23 mouse cellular contexts compared by ENCODE assay signal in the genomic region with DNA sequence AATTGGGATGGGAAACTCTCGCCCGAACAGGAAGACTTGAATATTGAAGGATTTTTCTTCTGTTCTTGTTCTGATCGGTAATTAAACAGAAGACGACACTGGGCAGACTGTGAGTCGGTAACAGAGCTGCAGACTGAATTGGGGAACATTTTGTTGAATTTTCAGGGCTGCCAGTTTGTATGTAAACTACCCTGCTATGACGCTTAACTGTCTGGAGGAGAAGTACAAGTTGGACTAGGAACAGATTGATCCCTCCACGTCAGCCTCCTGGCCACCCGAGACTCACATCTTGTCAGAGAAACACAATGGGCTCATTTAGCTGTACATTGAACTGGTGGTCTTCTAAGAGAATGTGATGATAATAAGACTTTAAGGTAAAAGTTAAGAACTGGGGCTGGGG. TPM values are rescaled to one million over a fixed set of nuclear protein-coding genes. Genes with fewer than 3 reads are reported as not detected.
DNase-seq lines count a peak whose midpoint lies in the region; ATAC-seq and TF ChIP-seq lines count a peak whose summit lies in the region.
"Had no signal": no experiment of that assay in that cellular context is flagged by ENCODE, and none has a peak within 500 bp of the region (broad histone marks: within the 10 kb centered on the region; RNA-seq: fewer than 3 reads in every experiment).

No protein-coding gene starts in this region.

- TF ChIP-seq CTCF in spleen, adult 2 months (IDR thresholded peaks at IDR 0.05; ENCODE audit: extremely low read depth, insufficient read depth, insufficient read length, insufficient replicate concordance) = no peak
- no peak for TF ChIP-seq CTCF in small intestine, adult 2 months (IDR thresholded peaks at IDR 0.05; ENCODE audit: extremely low read depth, insufficient read length, insufficient replicate concordance, low read depth, low read length)

- ATAC-seq in megakaryocyte progenitor cell, adult 5-6 weeks (replicated peaks; ENCODE audit: poor library complexity) = no peak
- ATAC-seq: forebrain, embryonic 13.5 days; forebrain, embryonic 16.5 days had no signal

- H3K4me3 ChIP-seq in spleen, adult 2 months (ENCODE audit: extremely low read depth, insufficient read depth, insufficient read length) = no peak overlapping the region
- no peak overlapping the region for H3K4me3 ChIP-seq in small intestine, adult 2 months (ENCODE audit: low read depth, low read length)
- H3K4me3 ChIP-seq in embryonic facial prominence, embryonic 10.5 days = no peak overlapping the region
- H3K4me3 ChIP-seq: embryonic facial prominence, embryonic 13.5 days; erythroblast, embryonic 14.5 days; forebrain, embryonic 13.5 days; gastrocnemius, adult 2 months; hindbrain, embryonic 12.5 days; hindbrain, embryonic 15.5 days had no signal

- no peaks in the 10 kb centered on the region for H3K27me3 ChIP-seq in spleen, adult 2 months (ENCODE audit: control insufficient read depth, insufficient read depth, low read length)
- H3K27me3 ChIP-seq in small intestine, adult 2 months (ENCODE audit: control insufficient read depth, insufficient read depth, low read length) = no peaks in the 10 kb centered on the region
- no peaks in the 10 kb centered on the region for H3K27me3 ChIP-seq in embryonic facial prominence, embryonic 10.5 days (replicated peaks; ENCODE audit: low read depth, poor library complexity, severe bottlenecking)
- H3K27me3 ChIP-seq: embryonic facial prominence, embryonic 13.5 days; forebrain, embryonic 13.5 days; hindbrain, embryonic 12.5 days; hindbrain, embryonic 15.5 days had no signal

- H3K9me3 ChIP-seq in embryonic facial prominence, embryonic 10.5 days = no peaks in the 10 kb centered on the region
- H3K9me3 ChIP-seq: embryonic facial prominence, embryonic 13.5 days; forebrain, embryonic 13.5 days; hindbrain, embryonic 12.5 days; hindbrain, embryonic 15.5 days had no signal

- peaks cover 10% of the 10 kb centered on the region for H3K4me1 ChIP-seq in spleen, adult 2 months (ENCODE audit: control insufficient read depth, insufficient read depth, insufficient read length)
- peaks cover 15% of the 10 kb centered on the region for H3K4me1 ChIP-seq in small intestine, adult 2 months (ENCODE audit: control insufficient read depth, insufficient read depth, insufficient read length, low read length)
- peaks cover 17% of the 10 kb centered on the region for H3K4me1 ChIP-seq in embryonic facial prominence, embryonic 10.5 days

- DNase-seq in layer of hippocampus, adult 11-12 months (ENCODE audit: low spot score) = peak; percentile 25
- no peak for DNase-seq in layer of hippocampus, postnatal 25 days (ENCODE audit: extremely low spot score in 1 of 2, low spot score in 1 of 2)
- no peak for DNase-seq in spleen, adult 2 months (ENCODE audit: low read depth in 1 of 2, low spot score in 2 of 2)
- no peak for DNase-seq in spleen, adult 12 weeks (ENCODE audit: low spot score)
- peak; percentile 37 to 42 for DNase-seq in layer of hippocampus, adult 8-10 months (ENCODE audit: low spot score in 2 of 2)
- DNase-seq in embryonic facial prominence, embryonic 10.5 days (ENCODE audit: low spot score) = no peak
- DNase-seq: adrenal gland, adult 2 months; adrenal gland, postnatal 14 days; B cell, adult 2 months; cerebellum, adult 18-20 months; cerebellum, adult 9-10 months; cerebellum, postnatal 25 days; gastrocnemius, adult 2 months; gastrocnemius, postnatal 14 days; heart, adult 11 months had no signal

- no peak for TF ChIP-seq POLR2A in spleen, adult 2 months (IDR thresholded peaks at IDR 0.05; ENCODE audit: low read depth, low read length)
- no peak for TF ChIP-seq POLR2A in small intestine, adult 2 months (IDR thresholded peaks at IDR 0.05; ENCODE audit: low read depth, low read length)

- peaks cover 15% of the 10 kb centered on the region for H3K36me3 ChIP-seq in spleen, adult 2 months (ENCODE audit: control insufficient read depth, insufficient read depth, low read length)
- H3K36me3 ChIP-seq in small intestine, adult 2 months (ENCODE audit: control insufficient read depth, insufficient read depth, low read length) = peaks cover 28% of the 10 kb centered on the region
- H3K36me3 ChIP-seq in embryonic facial prominence, embryonic 10.5 days (replicated peaks) = peaks cover 34% of the 10 kb centered on the region

- WGBS in spleen, adult 2 months = 82% methylated on average over 8 of the region's 8 CpGs
- WGBS in small intestine, adult 2 months = 83% methylated on average over 8 of the region's 8 CpGs
- 86% methylated on average over 8 of the region's 8 CpGs for WGBS in embryonic facial prominence, embryonic 10.5 days

- 0 out of 2 replicates have a peak overlapping the region, but pooled peaks have one; percentile 10 for H3K27ac ChIP-seq in spleen, adult 2 months (ENCODE audit: insufficient read depth, low read length)
- peak overlapping the region; percentile 38; the same call in 1 of the 2 replicates for H3K27ac ChIP-seq in small intestine, adult 2 months (ENCODE audit: insufficient read depth, low read depth, low read length)
- no peak overlapping the region for H3K27ac ChIP-seq in embryonic facial prominence, embryonic 10.5 days (replicated peaks)
- H3K27ac ChIP-seq: embryonic facial prominence, embryonic 13.5 days; forebrain, embryonic 13.5 days; hindbrain, embryonic 12.5 days; hindbrain, embryonic 15.5 days had no signal

RNA-seq across cellular contexts. Expression of a gene that starts 5.5 kb away (rescaled TPM):
- total RNA-seq in layer of hippocampus, postnatal 25 days (2021) = 10 to 100 TPM; 51.8 to 60.4 TPM
- 33.1 and 33.5 TPM in 2 replicates for polyA plus RNA-seq in spleen, adult 2 months (2012; rRNA removed)
- 10 to 100 TPM; 51.2 to 62.8 (median 58.9) TPM for total RNA-seq in layer of hippocampus, adult 8-10 months (2022)
- polyA plus RNA-seq in small intestine, adult 2 months (2012; rRNA removed) = 8.0 and 16.6 TPM in 2 replicates
- 12.0 and 13.3 TPM in 2 replicates for polyA plus RNA-seq in embryonic facial prominence, embryonic 10.5 days (2016; fragmentation: Nextera tagmentation; extraction: Ambion mirVana)
- total RNA-seq in megakaryocyte progenitor cell, adult 5-6 weeks (2015) = 87.7 and 98.6 TPM in 2 replicates
- 44.3 and 73.1 TPM in 2 replicates for total RNA-seq in megakaryocyte progenitor cell, adult 5-6 weeks (2017)

RNA-seq across cellular contexts. Expression of a gene that starts 50.1 kb away (rescaled TPM):
- total RNA-seq in layer of hippocampus, postnatal 25 days (2021) = 1 to 10 TPM; 2.4 TPM
- 23.9 and 28.0 TPM in 2 replicates for polyA plus RNA-seq in spleen, adult 2 months (2012; rRNA removed)
- under 1 TPM; 0.63 to 0.75 (median 0.70) TPM for total RNA-seq in layer of hippocampus, adult 8-10 months (2022)
- 2.1 and 10.7 TPM in 2 replicates for polyA plus RNA-seq in small intestine, adult 2 months (2012; rRNA removed)
- 5.4 and 8.4 TPM in 2 replicates for polyA plus RNA-seq in embryonic facial prominence, embryonic 10.5 days (2016; fragmentation: Nextera tagmentation; extraction: Ambion mirVana)
- total RNA-seq in megakaryocyte progenitor cell, adult 5-6 weeks (2015) = 1.6 and 2.7 TPM in 2 replicates
- 1.1 and 1.6 TPM in 2 replicates for total RNA-seq in megakaryocyte progenitor cell, adult 5-6 weeks (2017)

RNA-seq across cellular contexts. Expression of a gene that starts 55.0 kb away (rescaled TPM):
- 10 to 100 TPM; 61.3 to 72.8 TPM for total RNA-seq in layer of hippocampus, postnatal 25 days (2021)
- polyA plus RNA-seq in spleen, adult 2 months (2012; rRNA removed) = 1.0 and 1.1 TPM in 2 replicates
- 10 to 100 TPM; 64.6 to 84.2 (median 78.5) TPM for total RNA-seq in layer of hippocampus, adult 8-10 months (2022)
- 14.0 and 28.0 TPM in 2 replicates for polyA plus RNA-seq in small intestine, adult 2 months (2012; rRNA removed)
- 12.5 and 14.6 TPM in 2 replicates for polyA plus RNA-seq in embryonic facial prominence, embryonic 10.5 days (2016; fragmentation: Nextera tagmentation; extraction: Ambion mirVana)
- 0.52 TPM in 1 of 2 replicates, not detected in the other for total RNA-seq in megakaryocyte progenitor cell, adult 5-6 weeks (2015)
- 0.20 and 0.25 TPM in 2 replicates for total RNA-seq in megakaryocyte progenitor cell, adult 5-6 weeks (2017)
- polyA plus RNA-seq: erythroblast, embryonic 14.5 days had no signal

Comparison
In these comparisons a context has a peak if more than half of its experiments do, and no peak if none do; other contexts are left out.
1. DNase-seq: peak in layer of hippocampus, adult 11-12 months (single experiment) and layer of hippocampus, adult 8-10 months (2 of 2); none in layer of hippocampus, postnatal 25 days (0 of 2), spleen, adult 2 months (0 of 2), spleen, adult 12 weeks (single experiment) and embryonic facial prominence, embryonic 10.5 days (single experiment).
2. RNA of a gene that starts 55.0 kb away (total RNA-seq): 64.6 to 84.2 TPM in layer of hippocampus, adult 8-10 months and 61.3 to 72.8 TPM in layer of hippocampus, postnatal 25 days; 0.20 to 0.52 TPM in megakaryocyte progenitor cell, adult 5-6 weeks; every median in the first group is over 10 times any median in the second.